In genomic region chr13:112941879-112942330, GRCm38 (mm10) we compare ENCODE assay signal across 14 mouse cellular contexts. TPM values are rescaled to one million over a fixed set of nuclear protein-coding genes. Genes with fewer than 3 reads are reported as not detected.
DNase-seq lines count a peak whose midpoint lies in the region; ATAC-seq and TF ChIP-seq lines count a peak whose summit lies in the region.
"Had no signal": no experiment of that assay in that cellular context is flagged by ENCODE, and none has a peak within 500 bp of the region (broad histone marks: within the 10 kb centered on the region; RNA-seq: fewer than 3 reads in every experiment).

No protein-coding gene starts in this region.

- H3K4me1 ChIP-seq in forebrain, embryonic 14.5 days (ENCODE audit: control insufficient read depth, insufficient read depth, low read length): no peaks in the 10 kb centered on the region
- no peaks in the 10 kb centered on the region for H3K4me1 ChIP-seq in forebrain, embryonic 13.5 days
- H3K4me1 ChIP-seq: megakaryocyte, embryonic 14.5 days; stomach, embryonic 15.5 days had no signal

- peak; percentile 10 for DNase-seq in forebrain, embryonic 14.5 days (ENCODE audit: low spot score)
- peak; percentile 26 to 56 for DNase-seq in left cerebral cortex, postnatal 14 days (ENCODE audit: low spot score in 2 of 2)
- DNase-seq in left cerebral cortex, adult 2 months (ENCODE audit: extremely low spot score in 1 of 2, low spot score in 2 of 2): no peak
- DNase-seq in liver (peak; percentile 34), adipocyte (ENCODE audit: low spot score) (no peak)
- DNase-seq in right cerebral cortex, postnatal 14 days: peak; percentile 23
- DNase-seq in adrenal gland, adult 18-20 months (ENCODE audit: low spot score in 2 of 2): no peak
- DNase-seq: cerebellum, postnatal 25 days; gastrocnemius, postnatal 10 days; kidney, postnatal 14 days; lung, adult 18-20 months had no signal

- 80% methylated on average over 15 of the region's 15 CpGs for WGBS in forebrain, embryonic 14.5 days
- WGBS in forebrain, embryonic 13.5 days: 84% methylated on average over 15 of the region's 15 CpGs

- H3K9ac ChIP-seq in forebrain, embryonic 14.5 days (ENCODE audit: low read length): no peak overlapping the region
- H3K9ac ChIP-seq in forebrain, embryonic 13.5 days: no peak overlapping the region
- H3K9ac ChIP-seq: stomach, embryonic 15.5 days had no signal

- TF ChIP-seq CTCF in left cerebral cortex, adult 2 months (IDR thresholded peaks at IDR 0.05): no peak

- intact Hi-C loops in left cerebral cortex, postnatal 14 days (cut with DNase I): no loop called here
- intact Hi-C loops in left cerebral cortex, adult 2 months (cut with DNase I): no loop called here

- H3K27me3 ChIP-seq in forebrain, embryonic 14.5 days (replicated peaks; ENCODE audit: control insufficient read depth, insufficient read depth, low read length): no peaks in the 10 kb centered on the region
- no peaks in the 10 kb centered on the region for H3K27me3 ChIP-seq in forebrain, embryonic 13.5 days
- H3K27me3 ChIP-seq: megakaryocyte, embryonic 14.5 days; stomach, embryonic 15.5 days had no signal

- H3K9me3 ChIP-seq in forebrain, embryonic 14.5 days (replicated peaks; ENCODE audit: control insufficient read depth, low read length): no peaks in the 10 kb centered on the region
- H3K9me3 ChIP-seq in forebrain, embryonic 13.5 days (replicated peaks): no peaks in the 10 kb centered on the region
- H3K9me3 ChIP-seq: megakaryocyte, embryonic 14.5 days; stomach, embryonic 15.5 days had no signal

- H3K36me3 ChIP-seq in forebrain, embryonic 14.5 days (ENCODE audit: control insufficient read depth, insufficient read depth, low read length): peaks cover 85% of the 10 kb centered on the region
- H3K36me3 ChIP-seq in forebrain, embryonic 13.5 days (ENCODE audit: poor library complexity, severe bottlenecking): peaks cover 78% of the 10 kb centered on the region

- H3K4me2 ChIP-seq in forebrain, embryonic 14.5 days (ENCODE audit: low read length): no peak overlapping the region
- H3K4me2 ChIP-seq in forebrain, embryonic 13.5 days: no peak overlapping the region
- H3K4me2 ChIP-seq: stomach, embryonic 15.5 days had no signal

- H3K4me3 ChIP-seq in forebrain, embryonic 14.5 days (ENCODE audit: low read depth, low read length): no peak overlapping the region
- no peak overlapping the region for H3K4me3 ChIP-seq in forebrain, embryonic 13.5 days
- no peak overlapping the region for H3K4me3 ChIP-seq in left cerebral cortex, adult 2 months
- H3K4me3 ChIP-seq: megakaryocyte, embryonic 14.5 days; stomach, embryonic 15.5 days had no signal

- peak; percentile 32; the same call in 1 of the 2 replicates for ATAC-seq in forebrain, embryonic 14.5 days
- no peak for ATAC-seq in forebrain, embryonic 13.5 days

- H3K27ac ChIP-seq in forebrain, embryonic 14.5 days (ENCODE audit: low read depth, low read length): no peak overlapping the region
- H3K27ac ChIP-seq in forebrain, embryonic 13.5 days: no peak overlapping the region
- H3K27ac ChIP-seq in left cerebral cortex, adult 2 months: no peak overlapping the region
- H3K27ac ChIP-seq: stomach, embryonic 15.5 days had no signal

RNA-seq across cellular contexts. Expression of gene Dhx29, which starts 14.7 kb away (rescaled TPM):
- 17.5 and 25.4 TPM in 2 replicates for polyA plus RNA-seq in forebrain, embryonic 14.5 days (2014; fragmentation: Nextera tagmentation; extraction: Ambion mirVana)
- 29.8 and 30.8 TPM in 2 replicates for polyA plus RNA-seq in forebrain, embryonic 13.5 days (2015; fragmentation: Nextera tagmentation; extraction: Ambion mirVana)
- total RNA-seq in left cerebral cortex, postnatal 14 days (2021): 10 to 100 TPM; 21.8 to 21.9 TPM
- total RNA-seq in left cerebral cortex, adult 2 months (2021): 10 to 100 TPM; 19.1 to 22.0 TPM
- total RNA-seq in adrenal gland, adult 18-20 months (2021): 10 to 100 TPM; 16.8 to 18.8 TPM

RNA-seq across cellular contexts. Expression of gene Mtrex, which starts 14.7 kb away (rescaled TPM):
- polyA plus RNA-seq in forebrain, embryonic 14.5 days (2014; fragmentation: Nextera tagmentation; extraction: Ambion mirVana): 70.6 and 77.9 TPM in 2 replicates
- 72.0 and 76.7 TPM in 2 replicates for polyA plus RNA-seq in forebrain, embryonic 13.5 days (2015; fragmentation: Nextera tagmentation; extraction: Ambion mirVana)
- total RNA-seq in left cerebral cortex, postnatal 14 days (2021): 10 to 100 TPM; 40.6 to 41.6 TPM
- total RNA-seq in left cerebral cortex, adult 2 months (2021): 10 to 100 TPM; 46.0 to 47.3 TPM
- 10 to 100 TPM; 36.4 to 46.1 TPM for total RNA-seq in adrenal gland, adult 18-20 months (2021)

RNA-seq across cellular contexts. Expression of gene Ccno, which starts 45.7 kb away (rescaled TPM):
- polyA plus RNA-seq in forebrain, embryonic 14.5 days (2014; fragmentation: Nextera tagmentation; extraction: Ambion mirVana): 1.5 and 2.2 TPM in 2 replicates
- polyA plus RNA-seq in forebrain, embryonic 13.5 days (2015; fragmentation: Nextera tagmentation; extraction: Ambion mirVana): 1.9 and 4.4 TPM in 2 replicates
- total RNA-seq in left cerebral cortex, postnatal 14 days (2021): 1 to 10 TPM; 1.1 to 2.1 TPM
- 1 to 10 TPM; 1.5 to 2.0 TPM for total RNA-seq in left cerebral cortex, adult 2 months (2021)
- under 1 TPM; 0.42 to 0.89 TPM for total RNA-seq in adrenal gland, adult 18-20 months (2021)

RNA-seq across cellular contexts. Expression of gene Mcidas, which starts 51.7 kb away (rescaled TPM):
- 0.73 and 0.94 TPM in 2 replicates for polyA plus RNA-seq in forebrain, embryonic 14.5 days (2014; fragmentation: Nextera tagmentation; extraction: Ambion mirVana)
- polyA plus RNA-seq in forebrain, embryonic 13.5 days (2015; fragmentation: Nextera tagmentation; extraction: Ambion mirVana): 1.4 and 2.4 TPM in 2 replicates
- total RNA-seq in left cerebral cortex, postnatal 14 days (2021): under 1 TPM; 0.20 to 0.36 TPM
- under 1 TPM; 0.36 to 0.37 TPM for total RNA-seq in left cerebral cortex, adult 2 months (2021)
- total RNA-seq in adrenal gland, adult 18-20 months (2021): not detected
- total RNA-seq: gastrocnemius, postnatal 10 days had no signal

Comparison
In these comparisons a context has a peak if more than half of its experiments do, and no peak if none do; other contexts are left out.
1. DNase-seq: peak in forebrain, embryonic 14.5 days (single experiment), left cerebral cortex, postnatal 14 days (2 of 2), liver (single experiment) and right cerebral cortex, postnatal 14 days (single experiment); none in left cerebral cortex, adult 2 months (0 of 2), adrenal gland, adult 18-20 months (0 of 2) and adipocyte (single experiment).